Mouse (Mus musculus): ENCODE data around the gene Rad51ap1.

DNA sequence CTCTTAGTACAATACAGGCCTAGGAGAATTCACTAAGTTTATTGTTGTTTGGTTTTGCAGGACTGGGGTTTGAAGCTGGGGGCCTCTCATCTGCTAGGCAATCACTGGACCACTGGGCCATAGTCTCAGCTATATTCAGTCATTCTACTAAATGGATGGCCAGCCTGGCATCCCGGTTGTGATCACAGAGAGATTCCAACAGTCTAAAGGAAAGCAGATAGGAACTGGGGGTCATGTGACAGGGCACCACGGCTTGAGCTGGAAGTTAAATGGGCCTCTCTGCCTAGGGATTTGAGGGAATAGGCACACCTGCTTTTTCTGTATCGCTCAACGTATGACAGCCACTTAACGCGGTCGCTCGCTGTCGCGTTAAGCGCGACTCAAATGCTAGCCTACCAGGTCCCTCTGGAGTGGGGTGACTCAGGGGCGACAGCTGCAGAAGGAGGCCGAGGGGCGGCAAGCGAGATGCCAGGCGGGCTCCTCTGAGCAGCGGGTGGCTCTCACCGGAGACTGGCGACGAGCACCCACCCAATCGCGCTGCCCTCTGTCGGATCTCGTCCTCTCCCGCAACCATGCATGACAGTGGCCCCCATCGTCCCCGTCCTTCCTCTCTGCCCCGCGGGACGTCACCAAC, 417 bp downstream of the Rad51ap1 start:
- TF ChIP-seq CTCF (IDR thresholded peaks at IDR 0.05; ENCODE audit: extremely low read depth, insufficient read depth, low read length) (no peak), POLR2A (IDR thresholded peaks at IDR 0.05; ENCODE audit: extremely low read depth, insufficient read depth, low read length) (no peak)
